Mouse (Mus musculus): ENCODE measurements around the gene Msi1. TPM values are rescaled to one million over a fixed set of nuclear protein-coding genes. Genes with fewer than 3 reads are reported as not detected.
A peak's percentile ranks its signal among the peaks of the same experiment; 100 is the strongest.
"Not testable (repeated sequence)": the region's sequence is repeated elsewhere in the genome, so short reads cannot be mapped to it uniquely, and the experiment has no call there.

Gene Msi1
- polyA plus RNA-seq, 1 experiment from 2014 or later: 60.3 TPM

DNA sequence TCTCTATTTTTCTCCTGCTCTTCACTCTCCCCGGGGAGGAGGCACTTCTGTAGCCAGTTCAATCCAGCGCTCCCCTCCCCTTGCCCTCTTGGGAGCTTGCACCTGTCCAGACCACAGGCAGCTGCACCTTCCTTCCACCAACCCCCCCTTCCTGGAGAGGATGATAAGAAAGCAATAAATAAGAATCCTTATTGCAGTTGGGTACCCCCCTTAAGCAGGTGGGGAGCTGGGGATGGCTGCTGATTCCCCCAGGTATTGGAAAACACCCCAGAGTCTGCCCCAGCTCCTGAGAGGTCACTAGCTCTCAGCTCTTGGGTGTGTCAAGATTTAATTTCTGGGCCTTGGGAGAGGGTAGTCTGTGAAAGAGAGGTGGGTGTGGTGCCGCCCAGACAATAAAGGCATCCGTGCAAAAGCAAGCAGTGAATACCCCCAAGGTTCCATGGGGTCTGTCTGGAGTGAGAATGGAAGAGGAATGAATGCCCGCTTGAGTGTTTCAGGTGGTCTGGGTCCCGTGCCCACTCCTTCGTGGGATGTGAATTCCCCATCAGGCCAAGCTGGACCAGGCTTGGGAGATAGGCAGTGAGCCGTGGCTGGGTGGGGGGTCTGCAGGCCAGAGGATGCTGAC is 6.5 kb downstream of the Msi1 start:
- no peaks in the 10 kb centered on the region for H3K9me3 ChIP-seq
- H3K4me1 ChIP-seq (replicated peaks): peaks cover 84% of the 10 kb centered on the region
- H3K27ac ChIP-seq (replicated peaks): peak overlapping the region; percentile 99
- peak overlapping the region; percentile 60 for H3K4me2 ChIP-seq
- H3K4me3 ChIP-seq: peak overlapping the region; percentile 32
- 8% methylated on average over 8 of the region's 8 CpGs for WGBS
- ATAC-seq (ENCODE audit: low FRiP score, low read depth): no peak
- H3K9ac ChIP-seq: peak overlapping the region; percentile 63
- no peaks in the 10 kb centered on the region for H3K27me3 ChIP-seq
- H3K36me3 ChIP-seq: no peaks in the 10 kb centered on the region; the same call in 1 of the 2 replicates

DNA sequence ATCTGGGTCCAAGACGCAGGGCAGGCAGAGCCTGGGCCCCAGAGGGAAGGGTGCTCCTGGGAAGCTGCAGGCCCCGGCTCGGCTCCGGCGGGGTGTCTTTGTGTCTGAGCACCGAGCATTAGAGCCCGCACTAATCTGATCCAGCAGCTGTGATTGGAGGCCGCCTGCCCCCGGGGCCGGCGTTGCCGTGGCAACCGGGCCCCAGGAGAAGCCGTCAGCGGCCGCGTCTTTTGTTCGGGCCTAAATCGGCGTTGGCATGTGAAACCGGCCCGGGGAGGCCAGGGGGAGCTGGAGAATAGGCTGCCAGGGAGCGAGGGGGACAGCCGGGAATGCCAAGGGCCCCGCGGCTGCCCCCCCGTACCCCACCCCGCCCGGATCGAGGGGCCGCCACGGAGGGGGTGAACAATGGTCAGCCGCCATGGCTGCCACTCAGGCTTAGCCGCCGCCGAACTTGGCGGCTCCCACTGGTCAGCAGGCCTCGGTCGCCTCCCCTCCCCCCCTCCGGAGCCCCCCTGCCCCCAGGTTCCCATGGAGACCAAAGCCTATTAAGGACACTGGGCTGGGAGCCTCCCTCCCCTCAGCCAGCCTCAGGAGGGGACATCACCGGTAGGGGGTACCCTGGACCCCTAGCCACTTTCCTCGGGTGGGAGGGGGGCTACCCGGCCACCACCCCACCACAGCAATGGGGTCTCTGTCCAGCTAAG is 7.2 kb downstream of the Msi1 start:
- Histone ChIP-seq H3K9ac (peak overlapping the region; percentile 63), H3K27ac (replicated peaks) (peak overlapping the region; percentile 99), H3K4me2 (peak overlapping the region; percentile 60), H3K36me3 (no peaks in the 10 kb centered on the region; the same call in 1 of the 2 replicates), H3K9me3 (no peaks in the 10 kb centered on the region), H3K27me3 (no peaks in the 10 kb centered on the region), H3K4me1 (replicated peaks) (peaks cover 80% of the 10 kb centered on the region), H3K4me3 (peak overlapping the region; percentile 32)
- ATAC-seq (ENCODE audit: low FRiP score, low read depth): peak; percentile 92
- 0% methylated on average over 37 of the region's 43 CpGs for WGBS

DNA sequence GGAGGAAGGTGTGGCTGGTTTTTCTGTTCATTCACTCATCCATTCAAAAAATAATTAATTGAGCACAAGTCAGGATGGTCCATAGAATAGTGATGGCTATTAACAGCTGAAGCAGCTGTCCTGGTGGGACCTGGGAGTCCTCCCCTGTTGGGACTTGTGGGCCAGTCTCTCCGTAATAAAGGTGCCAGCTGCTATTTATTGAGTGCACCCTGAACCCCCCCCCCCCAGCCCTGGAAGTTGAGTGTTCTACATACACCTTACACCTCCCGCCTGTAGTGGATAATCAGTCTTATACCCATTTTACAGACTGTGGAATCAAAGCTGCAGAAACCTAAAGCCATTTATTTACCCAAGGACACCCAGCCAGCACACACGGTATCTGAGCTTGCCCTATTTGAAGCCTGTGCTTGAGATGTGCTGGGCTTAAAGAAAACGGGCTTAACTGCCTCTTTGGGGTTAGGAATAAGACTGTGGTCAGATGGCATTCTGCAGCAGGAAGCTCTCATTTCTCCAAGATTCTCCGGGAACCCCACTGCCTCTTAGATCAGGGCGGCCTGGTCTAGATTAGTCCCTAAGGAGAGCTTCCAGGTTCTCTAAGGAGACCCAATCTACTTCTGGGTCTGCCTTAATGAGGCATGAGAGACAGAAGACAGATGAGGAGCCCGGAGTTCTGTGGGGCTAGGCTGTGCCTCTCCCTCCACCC is 8.0 kb downstream of the Msi1 start:
- peaks cover 72% of the 10 kb centered on the region for H3K4me1 ChIP-seq (replicated peaks)

DNA sequence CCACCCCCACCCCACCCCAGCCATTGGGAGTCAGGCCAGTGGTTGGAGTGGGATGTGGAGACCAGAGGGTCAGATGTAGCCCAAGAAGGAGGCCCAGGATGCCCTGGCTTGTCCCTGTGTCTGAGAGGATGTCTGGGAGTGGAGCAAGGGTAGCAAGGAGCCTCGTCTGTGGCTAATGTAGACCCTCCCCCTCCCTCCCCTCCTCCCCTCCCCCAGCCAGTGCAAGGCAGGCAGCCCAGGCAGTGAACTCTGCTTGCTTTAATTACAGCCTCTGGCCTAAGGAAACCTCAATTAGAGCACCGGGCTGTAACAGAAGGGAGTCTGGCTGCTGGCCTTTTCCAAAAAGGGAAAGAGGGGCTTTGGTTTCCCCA is 8.5 kb downstream of the Msi1 start:
- no peak for ATAC-seq (ENCODE audit: low FRiP score, low read depth)
- Histone ChIP-seq H3K4me1 (replicated peaks) (peaks cover 66% of the 10 kb centered on the region), H3K36me3 (peaks cover 11% of the 10 kb centered on the region), H3K9ac (no peak overlapping the region), H3K9me3 (no peaks in the 10 kb centered on the region), H3K4me3 (no peak overlapping the region), H3K27me3 (no peaks in the 10 kb centered on the region), H3K4me2 (no peak overlapping the region), H3K27ac (replicated peaks) (peak overlapping the region; percentile 99)
- WGBS: 8% methylated on average over 2 of the region's 2 CpGs

More for the DNA sequence above, 8.0 kb downstream of the Msi1 start:
- Histone ChIP-seq H3K27ac (replicated peaks) (peak overlapping the region; percentile 99), H3K4me3 (peak overlapping the region; percentile 32; the same call in 1 of the 2 replicates), H3K4me2 (peak overlapping the region; percentile 60), H3K36me3 (peaks cover 6% of the 10 kb centered on the region), H3K9me3 (no peaks in the 10 kb centered on the region), H3K9ac (peak overlapping the region; percentile 63), H3K27me3 (no peaks in the 10 kb centered on the region)
- no peak for ATAC-seq (ENCODE audit: low FRiP score, low read depth)
- 25% methylated on average over 7 of the region's 7 CpGs for WGBS

DNA sequence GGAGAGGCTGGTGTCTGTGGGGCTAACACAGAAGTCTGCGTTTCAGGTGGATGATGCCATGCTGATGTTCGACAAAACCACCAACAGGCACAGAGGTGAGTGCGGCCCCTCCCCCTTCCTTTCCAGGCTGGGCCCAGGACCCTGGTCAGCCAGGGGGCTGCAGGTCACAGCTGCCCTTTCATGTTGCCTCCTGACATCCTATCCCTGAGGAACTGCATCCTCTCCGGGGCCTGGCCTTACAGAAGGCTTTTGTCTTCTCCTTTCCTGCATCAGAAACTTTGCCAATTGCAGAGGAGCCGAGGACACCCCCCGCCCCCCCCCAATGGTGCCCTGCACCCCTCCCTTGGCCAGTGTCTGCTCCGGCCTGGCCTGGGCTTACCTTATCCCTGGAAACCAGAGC is 9.3 kb downstream of the Msi1 start:
- WGBS: 29% methylated on average over 7 of the region's 7 CpGs
- H3K36me3 ChIP-seq: peaks cover 19% of the 10 kb centered on the region
- no peak overlapping the region for H3K4me3 ChIP-seq

DNA sequence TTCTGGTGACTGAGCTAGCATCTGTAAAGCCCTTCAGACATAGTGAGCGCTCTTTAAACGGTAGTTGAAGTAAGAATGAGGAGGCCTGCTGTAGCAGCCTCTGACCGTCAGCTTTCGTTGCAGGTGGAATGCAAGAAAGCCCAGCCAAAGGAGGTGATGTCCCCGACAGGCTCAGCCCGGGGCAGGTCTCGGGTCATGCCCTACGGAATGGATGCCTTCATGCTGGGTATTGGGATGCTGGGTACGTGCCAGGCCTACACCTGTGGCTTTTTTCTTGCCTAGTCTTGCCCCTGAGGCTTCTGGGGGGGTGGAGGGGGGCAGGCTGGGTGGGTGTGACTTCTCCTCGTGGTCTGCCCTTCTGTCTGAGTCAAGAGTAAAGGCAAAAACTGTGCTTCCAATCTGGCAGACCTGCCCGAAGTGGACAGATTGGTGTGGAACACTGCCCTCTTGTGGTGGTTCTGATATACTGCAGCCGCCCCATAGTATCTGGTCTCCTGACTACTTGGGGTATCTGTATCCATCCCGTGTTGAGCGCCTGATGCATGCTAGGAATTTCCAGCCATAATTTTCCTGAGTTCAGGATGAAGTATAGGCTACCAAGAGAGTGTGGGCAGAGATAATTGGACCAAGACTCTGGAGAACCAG is 11.9 kb downstream of the Msi1 start:
- 33% methylated on average over 14 of the region's 14 CpGs for WGBS
- 0 out of 2 replicates have a peak overlapping the region, but pooled peaks have one; percentile 1 for H3K27ac ChIP-seq (replicated peaks)

More for the DNA sequence above, 9.3 kb downstream of the Msi1 start:
- peaks cover 60% of the 10 kb centered on the region for H3K4me1 ChIP-seq (replicated peaks)
- H3K4me2 ChIP-seq: peak overlapping the region; percentile 18
- H3K27ac ChIP-seq (replicated peaks): peak overlapping the region; percentile 99
- no peaks in the 10 kb centered on the region for H3K27me3 ChIP-seq
- ATAC-seq (ENCODE audit: low FRiP score, low read depth): no peak
- H3K9me3 ChIP-seq: no peaks in the 10 kb centered on the region
- no peak overlapping the region for H3K9ac ChIP-seq

DNA sequence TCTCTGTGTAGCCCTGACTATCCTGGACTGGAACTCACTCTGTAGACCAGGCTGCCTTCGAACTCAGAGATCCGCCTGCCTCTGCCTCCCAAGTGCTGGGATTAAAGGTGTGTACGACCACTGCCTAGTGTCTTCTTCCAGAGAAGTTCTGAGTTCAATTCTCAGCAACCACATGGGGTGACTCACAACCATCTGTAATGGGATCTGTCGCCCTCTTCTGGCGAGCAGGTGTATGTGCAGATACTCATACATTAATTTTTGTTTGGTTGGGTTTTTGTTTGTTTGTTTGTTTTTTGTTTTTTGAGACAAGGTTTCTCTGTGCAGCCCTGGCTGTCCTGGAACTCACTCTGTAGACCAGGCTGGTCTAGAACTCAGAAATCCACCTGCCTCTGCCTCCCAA is 13.3 kb downstream of the Msi1 start:
- H3K9me3 ChIP-seq; H3K4me3 ChIP-seq; H3K27me3 ChIP-seq; ATAC-seq (ENCODE audit: low FRiP score, low read depth); H3K27ac ChIP-seq (replicated peaks); H3K4me2 ChIP-seq; H3K9ac ChIP-seq: not testable (repeated sequence)
- peaks cover 52% of the 10 kb centered on the region for H3K36me3 ChIP-seq
- WGBS: 74% methylated on average over 5 of the region's 5 CpGs
- peaks cover 20% of the 10 kb centered on the region for H3K4me1 ChIP-seq (replicated peaks)

More for the DNA sequence above, 11.9 kb downstream of the Msi1 start:
- no peak overlapping the region for H3K4me2 ChIP-seq
- H3K36me3 ChIP-seq: peaks cover 44% of the 10 kb centered on the region
- H3K4me3 ChIP-seq: no peak overlapping the region
- H3K27me3 ChIP-seq: no peaks in the 10 kb centered on the region
- ATAC-seq (ENCODE audit: low FRiP score, low read depth): no peak
- H3K9ac ChIP-seq: no peak overlapping the region
- peaks cover 33% of the 10 kb centered on the region for H3K4me1 ChIP-seq (replicated peaks)
- no peaks in the 10 kb centered on the region for H3K9me3 ChIP-seq

DNA sequence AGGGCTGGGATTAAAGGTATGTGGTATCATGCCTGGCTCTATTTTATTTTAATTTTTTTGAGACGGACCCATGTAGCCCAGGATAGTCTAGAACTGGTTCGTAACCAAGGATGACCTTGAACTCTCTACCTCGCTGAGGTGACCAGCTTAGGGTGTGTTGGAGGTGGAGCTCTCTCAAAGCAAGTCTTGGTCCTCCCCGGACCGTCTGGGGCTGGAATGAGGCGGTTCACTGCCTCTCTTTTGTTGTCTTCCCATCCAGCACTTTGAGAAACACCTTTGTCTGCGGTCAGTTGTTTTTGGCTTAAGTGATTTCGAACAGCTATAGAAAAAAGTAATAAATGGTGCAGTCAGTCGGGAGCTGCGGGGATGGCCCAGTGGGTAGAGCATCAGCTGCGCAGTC is 14.7 kb downstream of the Msi1 start:
- ATAC-seq (ENCODE audit: low FRiP score, low read depth): no peak
- no peak overlapping the region for H3K4me3 ChIP-seq
- WGBS: 77% methylated on average over 11 of the region's 11 CpGs
- peaks cover 56% of the 10 kb centered on the region for H3K36me3 ChIP-seq
- no peak overlapping the region for H3K27ac ChIP-seq (replicated peaks)
- H3K4me2 ChIP-seq: no peak overlapping the region
- no peak overlapping the region for H3K9ac ChIP-seq
- no peaks in the 10 kb centered on the region for H3K9me3 ChIP-seq
- peaks cover 6% of the 10 kb centered on the region for H3K4me1 ChIP-seq (replicated peaks)
- no peaks in the 10 kb centered on the region for H3K27me3 ChIP-seq

DNA sequence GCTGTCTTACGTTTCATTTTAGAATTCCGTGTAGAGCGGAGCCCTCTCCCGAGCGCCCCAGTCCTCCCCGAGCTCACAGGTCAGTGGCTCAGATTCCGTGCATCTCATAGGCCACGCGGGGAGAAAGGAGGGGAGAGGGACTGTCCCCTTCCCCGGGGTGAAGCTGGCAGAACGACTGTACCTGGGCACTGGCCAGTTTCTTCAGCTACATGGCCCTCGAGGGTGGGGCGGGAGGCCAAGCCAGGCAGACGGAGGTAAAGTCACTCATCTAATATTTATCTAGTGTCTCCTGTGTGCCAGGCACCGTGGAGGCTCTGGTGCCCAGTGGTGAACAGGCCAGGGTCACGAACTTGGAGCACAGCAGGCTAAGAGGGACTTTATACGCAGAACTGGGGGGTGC is 17.7 kb downstream of the Msi1 start:
- 76% methylated on average over 17 of the region's 17 CpGs for WGBS
- no peak for ATAC-seq (ENCODE audit: low FRiP score, low read depth)

DNA sequence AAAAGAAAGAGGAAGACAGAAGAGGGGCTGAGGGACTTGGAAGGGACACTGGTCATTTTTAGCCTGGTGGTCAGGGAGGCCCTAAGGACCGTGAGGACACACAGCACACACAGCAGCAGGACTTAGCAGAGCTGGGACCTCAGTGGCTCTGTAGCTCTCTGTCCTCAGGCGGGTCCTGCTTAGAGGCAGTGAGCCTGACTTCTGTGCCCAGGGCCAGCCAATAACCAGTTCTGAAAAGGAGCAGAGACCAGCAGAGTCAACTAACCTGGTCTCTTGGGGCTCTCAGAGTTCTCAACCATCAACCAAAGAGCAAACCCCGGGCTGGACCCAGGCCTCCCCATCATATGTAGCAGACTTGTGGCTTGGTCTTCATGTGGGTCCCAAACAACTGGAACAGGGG is 19.8 kb downstream of the Msi1 start:
- H3K9me3 ChIP-seq: no peaks in the 10 kb centered on the region
- peaks cover 62% of the 10 kb centered on the region for H3K36me3 ChIP-seq
- H3K4me1 ChIP-seq (replicated peaks): no peaks in the 10 kb centered on the region
- H3K27me3 ChIP-seq: no peaks in the 10 kb centered on the region
- H3K4me2 ChIP-seq: no peak overlapping the region
- H3K27ac ChIP-seq (replicated peaks): no peak overlapping the region
- no peak for ATAC-seq (ENCODE audit: low FRiP score, low read depth)
- 89% methylated on average over 3 of the region's 3 CpGs for WGBS
- no peak overlapping the region for H3K4me3 ChIP-seq
- no peak overlapping the region for H3K9ac ChIP-seq

More for the DNA sequence above, 17.7 kb downstream of the Msi1 start:
- Histone ChIP-seq H3K27me3 (no peaks in the 10 kb centered on the region), H3K36me3 (peaks cover 70% of the 10 kb centered on the region), H3K4me1 (replicated peaks) (no peaks in the 10 kb centered on the region), H3K4me3 (no peak overlapping the region), H3K9me3 (no peaks in the 10 kb centered on the region), H3K4me2 (no peak overlapping the region), H3K9ac (no peak overlapping the region), H3K27ac (replicated peaks) (no peak overlapping the region)

DNA sequence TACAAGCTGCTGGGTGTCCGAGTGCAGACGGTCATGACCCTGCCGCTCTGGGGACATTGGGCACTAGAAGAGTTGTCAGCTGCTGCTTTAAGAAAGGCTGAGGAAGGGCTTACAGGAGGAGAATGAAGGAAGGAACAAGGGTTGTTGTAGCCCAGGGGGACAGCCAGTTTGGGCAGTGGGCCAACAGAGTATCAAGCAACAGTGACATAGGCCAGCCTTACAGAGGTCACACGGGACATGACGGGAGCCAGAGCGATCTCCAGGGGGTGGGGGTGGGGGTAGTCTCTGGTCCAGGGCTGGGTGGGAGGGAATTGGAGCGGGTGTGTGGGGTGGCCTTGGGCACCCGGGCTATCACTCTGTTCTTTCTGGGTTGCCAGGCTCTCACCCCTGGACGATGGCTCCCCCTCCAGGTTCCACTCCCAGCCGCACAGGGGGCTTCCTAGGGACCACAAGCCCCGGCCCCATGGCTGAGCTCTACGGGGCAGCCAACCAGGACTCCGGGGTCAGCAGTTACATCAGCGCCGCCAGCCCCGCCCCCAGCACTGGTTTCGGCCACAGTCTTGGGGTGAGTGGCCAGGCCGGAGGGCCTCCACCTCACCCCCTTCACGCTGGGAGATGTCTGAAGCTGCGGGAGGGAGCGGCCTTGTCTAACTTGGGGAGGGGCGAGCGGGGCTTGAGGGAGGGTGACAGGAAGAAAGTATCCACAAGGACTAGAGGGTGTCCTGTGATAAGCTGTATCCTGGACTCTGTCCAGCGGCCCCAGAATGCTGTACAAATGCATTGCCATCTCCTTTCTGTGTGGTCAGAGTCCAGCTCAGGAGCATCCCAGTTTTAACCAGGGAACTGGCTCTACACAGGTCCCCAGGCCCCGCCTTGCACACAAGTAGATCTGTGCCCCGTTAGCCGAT is 21.3 kb downstream of the Msi1 start:
- peaks cover 48% of the 10 kb centered on the region for H3K36me3 ChIP-seq
- H3K27ac ChIP-seq (replicated peaks): no peak overlapping the region
- H3K9ac ChIP-seq: no peak overlapping the region
- no peak for ATAC-seq (ENCODE audit: low FRiP score, low read depth)
- H3K4me2 ChIP-seq: no peak overlapping the region
- H3K9me3 ChIP-seq: no peaks in the 10 kb centered on the region
- no peaks in the 10 kb centered on the region for H3K4me1 ChIP-seq (replicated peaks)
- no peak overlapping the region for H3K4me3 ChIP-seq
- no peaks in the 10 kb centered on the region for H3K27me3 ChIP-seq
- WGBS: 86% methylated on average over 27 of the region's 27 CpGs
